Mouse (Mus musculus) kidney, embryonic 14.5 days (tissue): ENCODE measurements around the gene Shank1. TPM values are rescaled to one million over a fixed set of nuclear protein-coding genes. Genes with fewer than 3 reads are reported as not detected.

ENCODE experiments used
- ATAC-seq: fragments of 200-750 bp; cut with Nextera tagmentation; 2 replicates; pipeline ENCODE4 v1.8.0; 2017; ENCODE audit warnings: moderate number of reproducible peaks, mild to moderate bottlenecking, moderate TSS enrichment, moderate library complexity; ENCODE audit not compliant: low FRiP score, low TSS enrichment
- H3K27ac ChIP-seq: fragments of 300-500 bp; sonication (generic); 2 replicates; pipeline ENCODE4 v1.5.1; 2014; ENCODE audit warnings: low read depth, mild to moderate bottlenecking, low read length, moderate library complexity, mixed read lengths
- H3K27me3 ChIP-seq: fragments of 300-500 bp; sonication (generic); 2 replicates; pipeline ENCODE4 v1.6.1; 2014; ENCODE audit warnings: mild to moderate bottlenecking, low read length; ENCODE audit not compliant: control insufficient read depth, insufficient read depth
- H3K36me3 ChIP-seq: fragments of 300-500 bp; sonication (generic); 2 replicates; pipeline ENCODE4 v1.6.1; 2014; ENCODE audit warnings: low read length, mixed read lengths; ENCODE audit not compliant: control insufficient read depth, insufficient read depth
- H3K4me1 ChIP-seq: fragments of 300-500 bp; sonication (generic); 2 replicates; pipeline ENCODE4 v1.6.1; 2014; ENCODE audit warnings: low read length, mixed read lengths; ENCODE audit not compliant: control insufficient read depth, insufficient read depth
- H3K4me2 ChIP-seq: fragments of 300-500 bp; sonication (generic); replicated peaks from 2 replicates; pipeline ENCODE4 v1.6.1; 2014; ENCODE audit warnings: low read depth, mild to moderate bottlenecking, low read length
- H3K4me3 ChIP-seq: fragments of 300-500 bp; sonication (generic); 2 replicates; pipeline ENCODE4 v1.5.1; 2014; ENCODE audit warnings: mild to moderate bottlenecking, low read length
- H3K9ac ChIP-seq: fragments of 300-500 bp; sonication (generic); 2 replicates; pipeline ENCODE4 v1.6.1; 2014; ENCODE audit warnings: low read depth, mild to moderate bottlenecking, low read length, moderate library complexity
- H3K9me3 ChIP-seq: fragments of 300-500 bp; sonication (generic); 2 replicates; pipeline ENCODE4 v1.6.1; 2016; ENCODE audit warnings: low read length; ENCODE audit not compliant: control insufficient read depth
- WGBS: fragments of 180-500 bp; shearing (Covaris S2); extraction: QIAGEN DNeasy Blood & Tissue Kit; methylation state at CpG from one replicate; pipeline ENCODE4 v1.1.7; 2014; 5-methylcytosine and 5-hydroxymethylcytosine counted together
- polyA plus RNA-seq: library from polyadenylated mRNA; unstranded; fragments of >200 nt; fragmentation: Nextera tagmentation; extraction: Ambion mirVana; gene quantifications from 2 replicates; pipeline ENCODE4 v1.2.1, GENCODE M21; 2014

Gene Shank1
- polyA plus RNA-seq, 1 experiment from 2014 or later = 1.9 TPM

DNA sequence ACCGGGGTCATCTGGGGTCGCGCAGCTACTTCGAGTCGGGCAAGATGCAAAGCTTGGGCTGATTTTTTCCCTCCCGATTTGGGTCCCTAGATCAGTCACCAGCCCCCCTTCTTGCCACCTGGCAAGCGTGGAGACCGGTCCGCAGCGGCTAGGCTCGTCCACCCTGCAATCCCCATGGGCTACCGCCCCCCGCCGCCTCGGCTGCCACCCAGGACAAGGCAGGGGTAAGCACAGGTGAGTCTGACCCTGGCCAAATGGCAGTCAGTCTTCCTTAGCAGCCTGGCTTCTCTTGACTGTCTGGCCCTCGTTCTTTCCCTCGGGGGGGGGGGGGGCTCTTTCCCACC lies 74.6 kb downstream of the Shank1 start:
- H3K36me3 ChIP-seq = no peaks in the 10 kb centered on the region
- H3K4me3 ChIP-seq = peak overlapping the region; percentile 44
- peaks cover 2% of the 10 kb centered on the region; the same call in 1 of the 2 replicates for H3K4me1 ChIP-seq
- H3K9ac ChIP-seq = peak overlapping the region; percentile 47; the same call in 1 of the 2 replicates
- H3K27me3 ChIP-seq = no peaks in the 10 kb centered on the region
- peak overlapping the region; percentile 74 for H3K4me2 ChIP-seq
- ATAC-seq = peak; percentile 62
- 1% methylated on average over 17 of the region's 17 CpGs for WGBS
- no peaks in the 10 kb centered on the region for H3K9me3 ChIP-seq
- H3K27ac ChIP-seq = no peak overlapping the region

DNA sequence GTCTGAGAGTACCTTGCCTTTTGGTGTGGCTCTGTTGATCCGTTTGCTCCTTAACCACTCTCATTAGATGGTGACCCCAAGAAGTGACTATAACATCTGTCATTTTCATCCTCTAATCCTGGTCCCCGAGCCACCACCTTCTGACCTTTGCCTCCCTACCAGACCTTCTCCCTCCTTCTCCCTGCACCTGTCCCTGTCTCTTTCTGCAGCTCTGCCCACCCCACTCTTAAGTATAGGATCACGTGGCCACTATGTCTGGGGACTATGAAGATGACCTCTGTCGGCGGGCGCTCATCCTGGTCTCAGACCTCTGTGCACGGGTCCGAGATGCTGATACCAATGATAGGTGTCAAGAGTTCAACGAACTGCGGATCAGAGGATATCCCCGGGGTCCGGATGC lies 75.7 kb downstream of the Shank1 start, which contains the start of gene 1700008O03Rik:
1700008O03Rik (minus strand) TSS at position 101 of the 400 bp plus-strand sequence.
- H3K36me3 ChIP-seq = no peaks in the 10 kb centered on the region
- H3K4me3 ChIP-seq = peak within 1 kb of the TSS; percentile 44
- peaks cover 2% of the 10 kb centered on the region; the same call in 1 of the 2 replicates for H3K4me1 ChIP-seq
- H3K9ac ChIP-seq = peak within 1 kb of the TSS; percentile 47; the same call in 1 of the 2 replicates
- H3K27me3 ChIP-seq = no peaks in the 10 kb centered on the region
- H3K4me2 ChIP-seq = peak within 1 kb of the TSS; percentile 74
- ATAC-seq = no peak
- H3K27ac ChIP-seq = no peak within 1 kb of the TSS
- H3K9me3 ChIP-seq = no peaks in the 10 kb centered on the region
- 81% methylated on average over 12 of the region's 12 CpGs for WGBS

DNA sequence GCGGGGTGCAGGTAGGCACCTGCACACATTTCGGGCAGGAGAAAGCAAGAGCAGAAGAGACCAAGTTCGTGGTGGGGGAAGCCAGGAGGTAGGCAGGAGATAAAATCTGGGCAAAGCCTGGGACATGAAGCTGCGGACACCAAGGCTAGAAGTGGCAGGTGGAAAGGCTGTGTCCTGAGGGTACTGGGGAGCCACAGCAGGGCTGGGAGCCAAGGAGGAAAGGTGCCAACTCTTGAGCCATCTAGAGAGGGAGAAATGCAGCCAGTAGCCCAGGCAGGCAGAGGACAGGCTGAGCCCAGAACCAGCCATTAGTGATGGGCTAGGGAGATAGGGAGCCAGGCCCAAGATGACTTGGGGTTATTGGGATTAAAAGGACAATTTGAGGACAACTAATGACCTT lies 81.8 kb downstream of the Shank1 start:
- WGBS = 87% methylated on average over 4 of the region's 4 CpGs
- no peak overlapping the region for H3K4me3 ChIP-seq
- H3K27ac ChIP-seq = no peak overlapping the region
- no peaks in the 10 kb centered on the region for H3K4me1 ChIP-seq
- no peak overlapping the region for H3K9ac ChIP-seq
- no peaks in the 10 kb centered on the region for H3K9me3 ChIP-seq
- no peak for ATAC-seq
- H3K27me3 ChIP-seq = no peaks in the 10 kb centered on the region
- no peaks in the 10 kb centered on the region for H3K36me3 ChIP-seq
- no peak overlapping the region for H3K4me2 ChIP-seq

DNA sequence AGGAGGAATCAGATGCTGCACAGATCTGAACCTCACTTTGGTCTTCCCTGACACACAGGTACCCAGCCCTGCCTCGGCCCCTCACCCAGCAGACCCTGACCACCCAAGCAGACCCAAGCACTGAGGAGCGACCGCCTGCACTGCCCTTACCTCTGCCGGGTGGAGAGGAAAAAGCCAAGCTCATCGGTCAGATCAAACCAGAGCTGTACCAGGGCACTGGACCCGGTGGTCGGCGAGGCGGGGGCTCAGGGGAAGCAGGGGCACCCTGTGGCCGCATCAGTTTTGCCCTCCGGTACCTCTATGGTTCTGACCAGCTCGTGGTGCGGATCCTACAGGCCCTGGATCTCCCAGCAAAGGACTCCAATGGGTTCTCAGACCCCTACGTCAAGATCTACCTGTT lies 82.3 kb downstream of the Shank1 start:
- ATAC-seq = no peak
- Histone ChIP-seq H3K9ac (no peak overlapping the region), H3K4me2 (no peak overlapping the region), H3K4me3 (no peak overlapping the region), H3K27me3 (no peaks in the 10 kb centered on the region), H3K36me3 (no peaks in the 10 kb centered on the region), H3K27ac (no peak overlapping the region), H3K4me1 (no peaks in the 10 kb centered on the region), H3K9me3 (no peaks in the 10 kb centered on the region)
- WGBS = 82% methylated on average over 14 of the region's 14 CpGs

DNA sequence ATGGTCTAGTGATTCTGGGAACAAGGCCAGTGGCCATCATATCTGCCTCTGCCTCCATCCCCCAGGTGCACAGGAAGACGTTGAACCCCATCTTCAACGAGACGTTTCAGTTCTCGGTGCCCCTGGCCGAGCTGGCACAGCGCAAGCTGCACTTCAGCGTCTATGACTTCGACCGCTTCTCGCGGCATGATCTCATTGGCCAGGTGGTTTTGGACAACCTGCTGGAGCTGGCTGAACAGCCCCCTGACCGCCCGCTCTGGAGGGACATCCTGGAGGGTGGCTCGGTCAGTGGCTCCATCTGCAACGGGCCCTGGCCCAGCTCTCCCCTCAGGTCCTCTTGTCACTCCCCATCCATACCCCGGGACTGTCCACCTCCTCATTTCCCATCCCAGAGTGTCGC lies 83.2 kb downstream of the Shank1 start:
- no peak overlapping the region for H3K9ac ChIP-seq
- H3K27me3 ChIP-seq = no peaks in the 10 kb centered on the region
- 91% methylated on average over 17 of the region's 17 CpGs for WGBS
- H3K9me3 ChIP-seq = no peaks in the 10 kb centered on the region
- no peak for ATAC-seq
- H3K27ac ChIP-seq = no peak overlapping the region
- no peaks in the 10 kb centered on the region for H3K36me3 ChIP-seq
- H3K4me3 ChIP-seq = no peak overlapping the region
- H3K4me1 ChIP-seq = no peaks in the 10 kb centered on the region
- no peak overlapping the region for H3K4me2 ChIP-seq

DNA sequence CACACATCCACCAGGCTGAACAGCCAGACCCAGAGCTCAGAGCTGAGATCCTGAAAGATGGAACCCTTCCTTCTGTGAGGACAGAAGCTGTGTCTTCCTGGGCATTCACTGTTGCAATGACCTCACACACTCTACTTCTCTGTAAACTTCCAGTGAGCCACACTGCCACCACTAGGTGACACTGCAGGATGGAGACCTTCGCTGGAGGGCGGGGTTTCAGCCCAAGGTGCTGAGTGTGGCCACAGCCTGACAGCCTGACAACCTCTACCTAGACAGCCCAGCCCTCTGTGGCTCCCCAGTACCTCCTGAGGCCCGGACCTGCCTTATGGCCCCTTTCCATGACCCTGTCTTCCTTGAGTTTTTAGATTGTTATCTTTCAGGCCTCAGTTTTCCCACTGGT lies 88.5 kb downstream of the Shank1 start:
- Histone ChIP-seq H3K4me2 (no peak overlapping the region), H3K4me1 (no peaks in the 10 kb centered on the region), H3K36me3 (no peaks in the 10 kb centered on the region), H3K9ac (no peak overlapping the region), H3K4me3 (no peak overlapping the region), H3K9me3 (no peaks in the 10 kb centered on the region), H3K27me3 (no peaks in the 10 kb centered on the region; the same call in 1 of the 2 replicates), H3K27ac (no peak overlapping the region)
- peak; percentile 79 for ATAC-seq
- WGBS = 14% methylated on average over 3 of the region's 3 CpGs

DNA sequence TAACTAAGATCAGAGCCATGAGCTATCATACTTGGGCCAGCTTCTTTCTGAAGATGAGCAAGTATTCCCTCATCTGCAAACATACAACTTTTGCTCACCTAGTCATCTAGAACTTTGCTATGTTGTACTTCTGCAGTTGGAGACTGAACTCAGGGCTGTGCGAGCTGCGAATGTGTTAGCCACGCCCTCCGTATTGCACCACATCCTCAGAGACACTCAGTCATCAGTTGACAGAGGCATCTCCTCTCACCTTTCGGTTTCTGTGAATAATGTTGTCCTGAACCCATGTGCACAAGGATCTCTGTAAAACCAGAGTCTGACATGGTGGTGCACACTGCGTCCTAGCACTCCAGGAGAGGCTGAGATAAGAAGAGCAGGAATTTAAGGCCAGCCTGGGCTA lies 91.6 kb downstream of the Shank1 start:
- H3K4me2 ChIP-seq = no peak overlapping the region
- WGBS = 78% methylated on average over 6 of the region's 6 CpGs
- H3K4me3 ChIP-seq = no peak overlapping the region

DNA sequence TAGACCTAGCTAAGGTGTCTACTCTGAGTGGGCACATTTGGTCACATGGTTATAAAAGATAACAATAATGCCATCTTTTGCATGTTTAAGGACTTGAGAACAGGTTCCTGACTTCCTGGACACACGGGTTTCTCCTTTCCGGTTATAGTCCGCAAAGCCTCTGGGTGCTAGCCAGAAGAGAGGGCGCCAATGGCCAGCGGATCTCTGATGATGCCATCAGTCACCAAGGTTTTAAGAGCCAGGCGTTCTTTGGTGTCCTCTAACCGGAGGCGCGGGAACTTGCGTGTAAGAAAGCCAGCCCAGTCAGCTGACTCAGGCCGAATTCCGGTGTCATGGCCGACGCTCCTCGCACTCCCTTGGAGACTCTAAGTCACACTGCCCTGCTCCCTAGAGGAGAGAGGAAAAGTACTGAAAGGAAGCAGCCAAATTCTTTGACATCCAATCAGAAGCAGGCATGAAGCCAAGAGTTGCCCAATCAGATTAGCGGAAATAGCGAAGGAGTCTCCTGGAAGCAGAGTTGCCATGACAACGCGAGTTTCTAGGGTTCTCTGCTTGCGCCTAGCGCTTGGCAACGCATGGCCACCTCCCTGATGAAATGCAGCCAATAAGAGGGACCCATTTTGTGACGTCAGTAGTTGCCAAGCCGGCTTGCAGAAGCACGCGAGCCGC lies 95.4 kb downstream of the Shank1 start:
- Histone ChIP-seq H3K4me1 (no peaks in the 10 kb centered on the region), H3K9me3 (no peaks in the 10 kb centered on the region), H3K27me3 (no peaks in the 10 kb centered on the region; the same call in 1 of the 2 replicates), H3K36me3 (no peaks in the 10 kb centered on the region), H3K4me3 (peak overlapping the region; percentile 31), H3K4me2 (peak overlapping the region; percentile 42), H3K9ac (no peak overlapping the region), H3K27ac (no peak overlapping the region)
- peak; percentile 97 for ATAC-seq
- WGBS = 3% methylated on average over 27 of the region's 27 CpGs

More for the DNA sequence above, 91.6 kb downstream of the Shank1 start:
- Histone ChIP-seq H3K4me1 (no peaks in the 10 kb centered on the region), H3K27me3 (no peaks in the 10 kb centered on the region; the same call in 1 of the 2 replicates), H3K9me3 (no peaks in the 10 kb centered on the region), H3K9ac (no peak overlapping the region), H3K36me3 (no peaks in the 10 kb centered on the region), H3K27ac (no peak overlapping the region)
- no peak for ATAC-seq

DNA sequence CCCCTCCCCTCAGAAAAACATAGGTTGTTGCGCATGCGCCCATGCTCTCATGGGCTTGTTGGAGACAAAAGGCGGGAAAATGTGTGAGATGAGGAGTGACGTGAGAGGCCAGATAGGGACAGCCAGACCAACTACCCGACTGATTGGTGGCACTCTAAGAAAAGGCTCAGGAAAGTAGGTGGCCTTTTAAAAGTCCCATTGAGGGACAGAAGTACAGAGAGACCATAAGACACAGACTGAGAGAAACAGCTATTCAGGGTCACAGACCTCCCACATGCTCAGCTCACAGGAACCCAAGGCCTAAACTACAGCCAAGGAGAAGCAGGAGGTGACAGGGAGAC lies 95.9 kb downstream of the Shank1 start:
- no peaks in the 10 kb centered on the region for H3K9me3 ChIP-seq
- no peak overlapping the region for H3K27ac ChIP-seq
- no peaks in the 10 kb centered on the region; the same call in 1 of the 2 replicates for H3K27me3 ChIP-seq
- WGBS = 0% methylated on average over 5 of the region's 5 CpGs
- no peak; the same call in 1 of the 2 replicates for ATAC-seq
- no peaks in the 10 kb centered on the region for H3K4me1 ChIP-seq
- H3K9ac ChIP-seq = no peak overlapping the region
- peak overlapping the region; percentile 42; the same call in 1 of the 2 replicates for H3K4me2 ChIP-seq
- H3K36me3 ChIP-seq = no peaks in the 10 kb centered on the region
- no peak overlapping the region for H3K4me3 ChIP-seq
